Mouse (Mus musculus): ENCODE results near the gene Spp2. TPM values are rescaled to one million over a fixed set of nuclear protein-coding genes. Genes with fewer than 3 reads are reported as not detected.

Spp2 gene
- polyA plus RNA-seq, 1 experiment = not detected

GRCm38 (mm10) chr1:88393321-88393720, 13.4 kb upstream of the Spp2 start:
- no peaks in the 10 kb centered on the region for H3K36me3 ChIP-seq (ENCODE audit: control insufficient read depth, insufficient read depth, low read length)
- H3K4me1 ChIP-seq (ENCODE audit: control insufficient read depth, insufficient read depth, low read length) = no peaks in the 10 kb centered on the region
- H3K27me3 ChIP-seq (ENCODE audit: control insufficient read depth, insufficient read depth, low read length) = no peaks in the 10 kb centered on the region
- TF ChIP-seq CTCF (IDR thresholded peaks at IDR 0.05; ENCODE audit: control insufficient read depth, insufficient read depth, insufficient replicate concordance, low read depth, low read length) = no peak
- no peak for TF ChIP-seq POLR2A (IDR thresholded peaks at IDR 0.05; ENCODE audit: control insufficient read depth, low read depth, low read length)
- no peak overlapping the region for H3K4me3 ChIP-seq (ENCODE audit: control insufficient read depth, low read depth, low read length)
- H3K27ac ChIP-seq (ENCODE audit: control insufficient read depth, insufficient read depth, low read depth, low read length) = no peak overlapping the region

GRCm38 (mm10) chr1:88403378-88403777, 3.4 kb upstream of the Spp2 start:
- no peak overlapping the region for H3K4me3 ChIP-seq (ENCODE audit: control insufficient read depth, low read depth, low read length)

GRCm38 (mm10) chr1:88406078-88406806, 519 bp upstream of the Spp2 start:
- no peaks in the 10 kb centered on the region for H3K4me1 ChIP-seq (ENCODE audit: control insufficient read depth, insufficient read depth, low read length)
- no peaks in the 10 kb centered on the region for H3K36me3 ChIP-seq (ENCODE audit: control insufficient read depth, insufficient read depth, low read length)
- H3K27me3 ChIP-seq (ENCODE audit: control insufficient read depth, insufficient read depth, low read length) = no peaks in the 10 kb centered on the region
- no peak overlapping the region for H3K27ac ChIP-seq (ENCODE audit: control insufficient read depth, insufficient read depth, low read depth, low read length)
- TF ChIP-seq POLR2A (IDR thresholded peaks at IDR 0.05; ENCODE audit: control insufficient read depth, low read depth, low read length) = no peak
- no peak for TF ChIP-seq CTCF (IDR thresholded peaks at IDR 0.05; ENCODE audit: control insufficient read depth, insufficient read depth, insufficient replicate concordance, low read depth, low read length)
- H3K4me3 ChIP-seq (ENCODE audit: control insufficient read depth, low read depth, low read length) = no peak overlapping the region

More at GRCm38 (mm10) chr1:88403378-88403777, 3.4 kb upstream of the Spp2 start:
- no peak for TF ChIP-seq CTCF (IDR thresholded peaks at IDR 0.05; ENCODE audit: control insufficient read depth, insufficient read depth, insufficient replicate concordance, low read depth, low read length)
- TF ChIP-seq POLR2A (IDR thresholded peaks at IDR 0.05; ENCODE audit: control insufficient read depth, low read depth, low read length) = no peak
- H3K4me1 ChIP-seq (ENCODE audit: control insufficient read depth, insufficient read depth, low read length) = no peaks in the 10 kb centered on the region
- H3K27ac ChIP-seq (ENCODE audit: control insufficient read depth, insufficient read depth, low read depth, low read length) = no peak overlapping the region
- no peaks in the 10 kb centered on the region for H3K36me3 ChIP-seq (ENCODE audit: control insufficient read depth, insufficient read depth, low read length)
- no peaks in the 10 kb centered on the region for H3K27me3 ChIP-seq (ENCODE audit: control insufficient read depth, insufficient read depth, low read length)

GRCm38 (mm10) chr1:88408340-88408739, 1.6 kb downstream of the Spp2 start:
- no peaks in the 10 kb centered on the region for H3K27me3 ChIP-seq (ENCODE audit: control insufficient read depth, insufficient read depth, low read length)
- no peak for TF ChIP-seq CTCF (IDR thresholded peaks at IDR 0.05; ENCODE audit: control insufficient read depth, insufficient read depth, insufficient replicate concordance, low read depth, low read length)
- no peak for TF ChIP-seq POLR2A (IDR thresholded peaks at IDR 0.05; ENCODE audit: control insufficient read depth, low read depth, low read length)
- no peak overlapping the region for H3K4me3 ChIP-seq (ENCODE audit: control insufficient read depth, low read depth, low read length)
- no peak overlapping the region for H3K27ac ChIP-seq (ENCODE audit: control insufficient read depth, insufficient read depth, low read depth, low read length)
- no peaks in the 10 kb centered on the region for H3K36me3 ChIP-seq (ENCODE audit: control insufficient read depth, insufficient read depth, low read length)
- H3K4me1 ChIP-seq (ENCODE audit: control insufficient read depth, insufficient read depth, low read length) = no peaks in the 10 kb centered on the region

- H3K4me1 ChIP-seq (ENCODE audit: control insufficient read depth, insufficient read depth, low read length) = no peaks in the 10 kb centered on the region
- H3K27me3 ChIP-seq (ENCODE audit: control insufficient read depth, insufficient read depth, low read length) = no peaks in the 10 kb centered on the region
- H3K27ac ChIP-seq (ENCODE audit: control insufficient read depth, insufficient read depth, low read depth, low read length) = no peak overlapping the region
- no peak overlapping the region for H3K4me3 ChIP-seq (ENCODE audit: control insufficient read depth, low read depth, low read length)
- no peaks in the 10 kb centered on the region for H3K36me3 ChIP-seq (ENCODE audit: control insufficient read depth, insufficient read depth, low read length)
- TF ChIP-seq CTCF (IDR thresholded peaks at IDR 0.05; ENCODE audit: control insufficient read depth, insufficient read depth, insufficient replicate concordance, low read depth, low read length) = no peak
- no peak for TF ChIP-seq POLR2A (IDR thresholded peaks at IDR 0.05; ENCODE audit: control insufficient read depth, low read depth, low read length)
These were observed 5.3 kb downstream of the Spp2 start for GRCm38 (mm10) chr1:88412013-88412412.

- no peak for TF ChIP-seq CTCF (IDR thresholded peaks at IDR 0.05; ENCODE audit: control insufficient read depth, insufficient read depth, insufficient replicate concordance, low read depth, low read length)
- TF ChIP-seq POLR2A (IDR thresholded peaks at IDR 0.05; ENCODE audit: control insufficient read depth, low read depth, low read length) = no peak
- H3K4me1 ChIP-seq (ENCODE audit: control insufficient read depth, insufficient read depth, low read length) = no peaks in the 10 kb centered on the region
- H3K4me3 ChIP-seq (ENCODE audit: control insufficient read depth, low read depth, low read length) = no peak overlapping the region
- H3K36me3 ChIP-seq (ENCODE audit: control insufficient read depth, insufficient read depth, low read length) = no peaks in the 10 kb centered on the region
- no peak overlapping the region for H3K27ac ChIP-seq (ENCODE audit: control insufficient read depth, insufficient read depth, low read depth, low read length)
- no peaks in the 10 kb centered on the region for H3K27me3 ChIP-seq (ENCODE audit: control insufficient read depth, insufficient read depth, low read length)
These were observed 12.2 kb downstream of the Spp2 start for GRCm38 (mm10) chr1:88418943-88419342.

GRCm38 (mm10) chr1:88422045-88422444, 15.3 kb downstream of the Spp2 start:
- Histone ChIP-seq H3K4me1 (ENCODE audit: control insufficient read depth, insufficient read depth, low read length) (no peaks in the 10 kb centered on the region), H3K27me3 (ENCODE audit: control insufficient read depth, insufficient read depth, low read length) (no peaks in the 10 kb centered on the region), H3K36me3 (ENCODE audit: control insufficient read depth, insufficient read depth, low read length) (no peaks in the 10 kb centered on the region), H3K27ac (ENCODE audit: control insufficient read depth, insufficient read depth, low read depth, low read length) (no peak overlapping the region), H3K4me3 (ENCODE audit: control insufficient read depth, low read depth, low read length) (no peak overlapping the region)
- TF ChIP-seq CTCF (IDR thresholded peaks at IDR 0.05; ENCODE audit: control insufficient read depth, insufficient read depth, insufficient replicate concordance, low read depth, low read length) = no peak
- no peak for TF ChIP-seq POLR2A (IDR thresholded peaks at IDR 0.05; ENCODE audit: control insufficient read depth, low read depth, low read length)
